Mouse (Mus musculus) liver, postnatal 0 days (tissue): ENCODE results near the gene Hsd11b1.

Experiments
- CTCF ChIP-seq: sonication (generic); IDR thresholded peaks from 2 replicates; pipeline ENCODE4 v1.5.1; 2016; ENCODE audit warnings: antibody characterized with exemption, low read depth
- EP300 ChIP-seq: IDR thresholded peaks from 2 replicates; pipeline ENCODE4 v1.6.1; 2016; ENCODE audit warnings: antibody characterized with exemption, low read depth, mild to moderate bottlenecking

GRCm38 (mm10) chr1:193309785-193310518 is 46.1 kb upstream of the Hsd11b1 start:
- TF ChIP-seq EP300 (no peak), CTCF (no peak)
